Mouse (Mus musculus) MEL (cell line): ENCODE measurements around the gene 3110070M22Rik. TPM values are rescaled to one million over a fixed set of nuclear protein-coding genes. Genes with fewer than 3 reads are reported as not detected.

Experiments used
- polyA plus RNA-seq, 2 experiments: library from polyadenylated mRNA; stranded (reverse) in 1 of 2; unstranded in 1 of 2; fragments of >175 nt in 1 of 2; fragments of >200 nt in 1 of 2; gene quantifications; 2 replicates each; pipeline versions ENCODE4 v1.2.1 to v1.2.4; 2012; ENCODE audit warnings: low replicate concordance in 2 of 2, low read depth in 1 of 2; ENCODE audit not compliant: insufficient read length in 2 of 2, insufficient read depth in 1 of 2, missing spikeins in 1 of 2
- total RNA-seq: library from RNA; depleted of rRNA; stranded (reverse); fragments of 300-350 nt; gene quantifications from 2 replicates; pipeline ENCODE4 v1.2.3, GENCODE M21; 2012; rRNA removed

The 3110070M22Rik gene
- total and polyA plus RNA-seq, 3 experiments = 0.23 to 0.24 TPM; not detected in 1

Other genes with a start within 250 kb of the 3110070M22Rik start
- gene Paip1, start 59.8 kb downstream of the 3110070M22Rik start, total RNA-seq = 18.1 and 23.2 TPM in 2 replicates
- 10 to 100 TPM; 37.1 to 90.1 TPM for gene Paip1, start 59.8 kb downstream of the 3110070M22Rik start, polyA plus RNA-seq
- 11.1 and 12.0 TPM in 2 replicates for gene 4833420G17Rik, start 25.6 kb downstream of the 3110070M22Rik start, total RNA-seq
- 10 to 100 TPM in 1 of 2 experiments, not detected in 1; 16.7 TPM for gene 4833420G17Rik, start 25.6 kb downstream of the 3110070M22Rik start, polyA plus RNA-seq
- gene Tmem267, start 344 bp downstream of the 3110070M22Rik start, total RNA-seq = 2.9 and 3.9 TPM in 2 replicates
- 1 to 10 TPM in 1 of 2 experiments, not detected in 1; 8.3 TPM for gene Tmem267, start 344 bp downstream of the 3110070M22Rik start, polyA plus RNA-seq
- not detected in 2 replicates for gene Ccl28, start 135.4 kb upstream of the 3110070M22Rik start, total RNA-seq
- gene Ccl28, start 135.4 kb upstream of the 3110070M22Rik start, polyA plus RNA-seq = not detected
- 13.6 and 16.4 TPM in 2 replicates for gene Hmgcs1, start 202.0 kb upstream of the 3110070M22Rik start, total RNA-seq
- 10 to 100 TPM in 1 of 2 experiments, not detected in 1; 19.3 TPM for gene Hmgcs1, start 202.0 kb upstream of the 3110070M22Rik start, polyA plus RNA-seq